Mouse (Mus musculus) olfactory bulb, adult 2 months (tissue): ENCODE measurements around the gene Abat.

Source experiments
- CTCF ChIP-seq: fragments of 200-500 bp; IDR thresholded peaks from 2 replicates; pipeline ENCODE4 v1.5.1; 2012; ENCODE audit warnings: low read depth, mild to moderate bottlenecking, low read length, moderate library complexity; ENCODE audit not compliant: insufficient read depth
- POLR2A ChIP-seq: fragments of 200-500 bp; IDR thresholded peaks from 2 replicates; pipeline ENCODE4 v1.6.1; 2012; ENCODE audit warnings: mild to moderate bottlenecking, low read depth, low read length, moderate library complexity; ENCODE audit not compliant: insufficient read depth

DNA sequence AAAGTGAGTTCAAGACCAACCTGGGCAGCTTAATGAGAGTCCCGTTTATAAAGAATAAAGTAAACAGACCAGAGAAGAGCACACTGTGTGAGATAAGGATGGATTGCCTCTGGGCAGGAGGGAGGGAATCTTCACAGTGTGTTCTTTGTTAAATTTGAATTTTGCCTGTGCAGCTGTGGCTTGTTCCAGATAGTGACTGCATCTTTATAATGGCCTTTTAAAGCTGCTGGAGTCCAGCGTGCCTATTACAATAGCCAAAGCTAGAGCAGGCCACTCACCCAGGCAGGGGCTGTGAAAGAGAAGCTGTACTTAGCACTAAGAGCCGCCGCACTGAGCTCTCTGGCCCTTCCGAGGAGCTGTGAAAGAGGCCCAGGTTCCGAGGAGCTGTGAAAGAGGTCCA lies 132.3 kb downstream of the Abat start:
- no peak for TF ChIP-seq CTCF
- no peak for TF ChIP-seq POLR2A
